Mouse (Mus musculus): Measurements from ENCODE around the gene Pkib. TPM values are rescaled to one million over a fixed set of nuclear protein-coding genes. Genes with fewer than 3 reads are reported as not detected.

Pkib gene
- polyA plus RNA-seq, 2 experiments: 0.52 to 1.2 TPM

DNA sequence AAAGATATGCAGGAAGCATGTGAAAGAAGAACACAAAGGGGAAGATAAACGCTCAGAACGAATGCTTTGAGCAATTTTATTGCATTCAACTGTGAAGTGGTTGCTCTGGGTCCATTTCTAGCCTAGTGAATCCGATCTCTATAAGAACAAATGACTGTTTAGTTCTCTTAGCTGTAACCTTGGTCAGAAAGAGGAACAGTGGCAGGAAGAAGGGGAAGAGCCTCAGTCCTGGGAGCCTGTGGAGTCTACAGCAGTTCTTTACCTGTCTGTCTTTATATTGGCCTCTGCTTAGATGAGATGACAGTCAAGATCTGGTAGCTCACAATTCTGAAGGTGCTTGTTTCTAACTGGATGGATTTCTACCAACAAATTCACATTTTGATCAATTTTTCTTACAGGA lies 56.2 kb downstream of the Pkib start:
- no peaks in the 10 kb centered on the region for H3K36me3 ChIP-seq (ENCODE audit: control insufficient read depth, insufficient read depth, low read length)
- H3K4me3 ChIP-seq (replicated peaks; ENCODE audit: low read length): no peak overlapping the region
- TF ChIP-seq POLR2A (IDR thresholded peaks at IDR 0.05; ENCODE audit: borderline replicate concordance, extremely low read depth, insufficient read depth, insufficient read length): no peak
- H3K4me2 ChIP-seq (replicated peaks; ENCODE audit: low read depth, low read length, severe bottlenecking): no peak overlapping the region
- no peak overlapping the region for H3K27ac ChIP-seq (replicated peaks; ENCODE audit: low read depth, low read length)
- ATAC-seq (ENCODE audit: low FRiP score, low read depth): no peak
- no peak overlapping the region for H3K9ac ChIP-seq (ENCODE audit: low read depth, low read length, severe bottlenecking)
- DNase-seq (ENCODE audit: low spot score): no peak
- no peaks in the 10 kb centered on the region for H3K9me3 ChIP-seq (ENCODE audit: control insufficient read depth, low read length)
- H3K27me3 ChIP-seq (ENCODE audit: control insufficient read depth, insufficient read depth, low read length): no peaks in the 10 kb centered on the region
- 77% methylated on average over 3 of the region's 3 CpGs for WGBS
- H3K4me1 ChIP-seq (ENCODE audit: control insufficient read depth, insufficient read depth, low read length): no peaks in the 10 kb centered on the region

- H3K4me3 ChIP-seq (replicated peaks; ENCODE audit: low read length): no peak overlapping the region
- no peaks in the 10 kb centered on the region for H3K27me3 ChIP-seq (ENCODE audit: control insufficient read depth, insufficient read depth, low read length)
- H3K9me3 ChIP-seq (ENCODE audit: control insufficient read depth, low read length): no peaks in the 10 kb centered on the region
- H3K9ac ChIP-seq (ENCODE audit: low read depth, low read length, severe bottlenecking): no peak overlapping the region
- no peak overlapping the region for H3K27ac ChIP-seq (replicated peaks; ENCODE audit: low read depth, low read length)
- no peak for DNase-seq (ENCODE audit: low spot score)
- ATAC-seq (ENCODE audit: low FRiP score, low read depth): no peak
- WGBS: 72% methylated on average over 2 of the region's 2 CpGs
- no peaks in the 10 kb centered on the region for H3K4me1 ChIP-seq (ENCODE audit: control insufficient read depth, insufficient read depth, low read length)
- H3K4me2 ChIP-seq (replicated peaks; ENCODE audit: low read depth, low read length, severe bottlenecking): no peak overlapping the region
- TF ChIP-seq POLR2A (IDR thresholded peaks at IDR 0.05; ENCODE audit: borderline replicate concordance, extremely low read depth, insufficient read depth, insufficient read length): no peak
- H3K36me3 ChIP-seq (ENCODE audit: control insufficient read depth, insufficient read depth, low read length): no peaks in the 10 kb centered on the region
Observed at GRCm38 (mm10) chr10:57690161-57690560, 58.4 kb downstream of the Pkib start.

- Histone ChIP-seq H3K4me2 (replicated peaks; ENCODE audit: low read depth, low read length, severe bottlenecking) (no peak overlapping the region), H3K9me3 (ENCODE audit: control insufficient read depth, low read length) (no peaks in the 10 kb centered on the region), H3K9ac (ENCODE audit: low read depth, low read length, severe bottlenecking) (no peak overlapping the region), H3K27me3 (ENCODE audit: control insufficient read depth, insufficient read depth, low read length) (no peaks in the 10 kb centered on the region), H3K27ac (replicated peaks; ENCODE audit: low read depth, low read length) (no peak overlapping the region), H3K36me3 (ENCODE audit: control insufficient read depth, insufficient read depth, low read length) (no peaks in the 10 kb centered on the region), H3K4me3 (replicated peaks; ENCODE audit: low read length) (no peak overlapping the region), H3K4me1 (ENCODE audit: control insufficient read depth, insufficient read depth, low read length) (no peaks in the 10 kb centered on the region)
- whole genome bisulfite sequencing: 85% methylated on average over 4 of the region's 4 CpGs
- DNase-seq (ENCODE audit: low spot score) (no peak), ATAC-seq (ENCODE audit: low FRiP score, low read depth) (no peak)
- no peak for TF ChIP-seq POLR2A (IDR thresholded peaks at IDR 0.05; ENCODE audit: borderline replicate concordance, extremely low read depth, insufficient read depth, insufficient read length)
Observed at GRCm38 (mm10) chr10:57702246-57702645, 70.5 kb downstream of the Pkib start.

- Histone ChIP-seq H3K4me2 (replicated peaks; ENCODE audit: low read depth, low read length, severe bottlenecking) (no peak overlapping the region), H3K36me3 (ENCODE audit: control insufficient read depth, insufficient read depth, low read length) (no peaks in the 10 kb centered on the region), H3K9ac (ENCODE audit: low read depth, low read length, severe bottlenecking) (no peak overlapping the region), H3K4me3 (replicated peaks; ENCODE audit: low read length) (no peak overlapping the region), H3K27me3 (ENCODE audit: control insufficient read depth, insufficient read depth, low read length) (no peaks in the 10 kb centered on the region), H3K9me3 (ENCODE audit: control insufficient read depth, low read length) (no peaks in the 10 kb centered on the region), H3K27ac (replicated peaks; ENCODE audit: low read depth, low read length) (no peak overlapping the region), H3K4me1 (ENCODE audit: control insufficient read depth, insufficient read depth, low read length) (no peaks in the 10 kb centered on the region)
- no peak for TF ChIP-seq POLR2A (IDR thresholded peaks at IDR 0.05; ENCODE audit: borderline replicate concordance, extremely low read depth, insufficient read depth, insufficient read length)
- ATAC-seq (ENCODE audit: low FRiP score, low read depth): no peak
- no peak for DNase-seq (ENCODE audit: low spot score)
Observed at GRCm38 (mm10) chr10:57721035-57721434, 89.3 kb downstream of the Pkib start.

DNA sequence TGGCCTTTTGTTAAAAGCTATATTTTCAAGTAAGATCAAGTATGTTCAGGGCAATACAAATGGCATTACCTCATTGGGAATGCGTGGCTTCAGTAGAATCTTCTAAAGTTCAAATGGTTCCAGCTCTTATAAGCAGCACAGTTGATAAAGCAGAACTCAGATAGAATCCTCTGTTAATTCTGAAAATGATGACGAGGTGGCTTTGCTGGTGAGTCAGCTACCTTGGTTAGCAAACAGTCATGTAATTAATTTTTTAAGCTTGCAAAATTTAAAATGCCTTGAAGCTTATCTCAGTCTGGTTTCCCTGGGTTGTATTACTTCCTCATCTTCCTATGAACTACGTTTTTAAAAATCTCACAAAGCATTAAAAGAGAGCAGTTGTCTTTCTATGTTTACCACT lies 90.6 kb downstream of the Pkib start:
- 80% methylated on average over 3 of the region's 3 CpGs for WGBS

GRCm38 (mm10) chr10:57727666-57728065 lies 95.9 kb downstream of the Pkib start:
- Histone ChIP-seq H3K4me2 (replicated peaks; ENCODE audit: low read depth, low read length, severe bottlenecking) (no peak overlapping the region), H3K36me3 (ENCODE audit: control insufficient read depth, insufficient read depth, low read length) (no peaks in the 10 kb centered on the region), H3K4me3 (replicated peaks; ENCODE audit: low read length) (no peak overlapping the region), H3K4me1 (ENCODE audit: control insufficient read depth, insufficient read depth, low read length) (no peaks in the 10 kb centered on the region), H3K9ac (ENCODE audit: low read depth, low read length, severe bottlenecking) (no peak overlapping the region), H3K9me3 (ENCODE audit: control insufficient read depth, low read length) (no peaks in the 10 kb centered on the region), H3K27ac (replicated peaks; ENCODE audit: low read depth, low read length) (no peak overlapping the region), H3K27me3 (ENCODE audit: control insufficient read depth, insufficient read depth, low read length) (no peaks in the 10 kb centered on the region)
- 87% methylated on average over 8 of the region's 8 CpGs for WGBS
- DNase-seq (ENCODE audit: low spot score) (no peak), ATAC-seq (ENCODE audit: low FRiP score, low read depth) (no peak)
- no peak for TF ChIP-seq POLR2A (IDR thresholded peaks at IDR 0.05; ENCODE audit: borderline replicate concordance, extremely low read depth, insufficient read depth, insufficient read length)

More for the DNA sequence above, 90.6 kb downstream of the Pkib start:
- no peaks in the 10 kb centered on the region for H3K36me3 ChIP-seq (ENCODE audit: control insufficient read depth, insufficient read depth, low read length)
- H3K9ac ChIP-seq (ENCODE audit: low read depth, low read length, severe bottlenecking): no peak overlapping the region
- H3K27ac ChIP-seq (replicated peaks; ENCODE audit: low read depth, low read length): no peak overlapping the region
- no peaks in the 10 kb centered on the region for H3K9me3 ChIP-seq (ENCODE audit: control insufficient read depth, low read length)
- ATAC-seq (ENCODE audit: low FRiP score, low read depth) (no peak), DNase-seq (ENCODE audit: low spot score) (no peak)
- TF ChIP-seq POLR2A (IDR thresholded peaks at IDR 0.05; ENCODE audit: borderline replicate concordance, extremely low read depth, insufficient read depth, insufficient read length): no peak
- no peaks in the 10 kb centered on the region for H3K27me3 ChIP-seq (ENCODE audit: control insufficient read depth, insufficient read depth, low read length)
- H3K4me3 ChIP-seq (replicated peaks; ENCODE audit: low read length): no peak overlapping the region
- no peaks in the 10 kb centered on the region for H3K4me1 ChIP-seq (ENCODE audit: control insufficient read depth, insufficient read depth, low read length)
- no peak overlapping the region for H3K4me2 ChIP-seq (replicated peaks; ENCODE audit: low read depth, low read length, severe bottlenecking)

All from limb, embryonic 14.5 days (tissue).